Mouse (Mus musculus): Measurements from ENCODE around the gene Phkg2.
A peak's percentile ranks its signal among the peaks of the same experiment; 100 is the strongest.

Phkg2 gene

DNA sequence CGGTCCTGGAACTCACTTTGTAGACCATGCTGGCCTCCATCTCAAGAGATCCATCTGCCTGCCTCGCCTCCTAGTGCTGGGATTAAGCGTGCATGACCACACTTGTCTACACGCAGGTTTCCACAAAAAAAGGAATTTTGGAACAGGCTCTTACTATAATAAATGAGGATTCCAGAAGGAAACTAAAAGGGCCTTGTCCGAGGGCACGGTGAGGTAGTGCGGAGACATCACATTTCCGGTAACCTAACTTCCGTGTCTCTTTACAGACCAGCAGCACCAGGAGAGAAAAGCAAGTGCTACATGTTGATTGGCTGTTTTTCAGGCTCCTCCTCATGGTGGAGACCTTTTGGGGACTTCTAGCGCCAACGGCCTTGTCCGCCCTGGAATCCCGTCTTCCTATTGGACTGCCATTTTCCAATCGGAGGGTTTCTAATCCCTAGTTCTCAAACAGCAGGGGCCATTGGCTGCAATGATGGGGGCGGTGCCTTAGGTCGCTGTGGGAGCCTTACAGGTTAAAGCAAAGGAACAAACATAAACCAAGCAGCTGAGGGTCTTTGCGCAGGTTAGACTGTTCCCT, at the start of gene Phkg2:
TSS of gene Phkg2 (plus strand) at position 446 of the 577 bp plus-strand sequence.
- peak; percentile 96 for DNase-seq

DNA sequence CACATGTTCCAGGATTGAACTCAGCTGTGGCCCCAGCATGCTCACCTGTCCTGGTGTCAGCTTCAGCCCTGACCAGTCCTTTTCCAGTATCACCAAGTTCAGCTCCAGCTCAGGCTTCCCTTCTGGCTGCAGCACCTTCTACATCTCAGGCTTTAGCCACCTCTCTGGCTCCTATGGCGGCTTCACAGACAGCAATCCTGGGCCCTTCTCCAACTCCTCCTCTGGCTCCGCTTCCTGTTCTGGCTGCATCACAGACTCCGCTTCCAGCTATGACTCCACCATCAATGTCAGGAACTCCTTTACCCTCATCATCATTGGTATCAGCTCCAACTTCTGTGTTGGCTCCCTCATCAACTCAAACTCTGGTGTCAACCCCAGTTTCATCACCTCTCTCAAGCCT, 31.5 kb upstream of the Phkg2 start:
- DNase-seq: no peak

DNA sequence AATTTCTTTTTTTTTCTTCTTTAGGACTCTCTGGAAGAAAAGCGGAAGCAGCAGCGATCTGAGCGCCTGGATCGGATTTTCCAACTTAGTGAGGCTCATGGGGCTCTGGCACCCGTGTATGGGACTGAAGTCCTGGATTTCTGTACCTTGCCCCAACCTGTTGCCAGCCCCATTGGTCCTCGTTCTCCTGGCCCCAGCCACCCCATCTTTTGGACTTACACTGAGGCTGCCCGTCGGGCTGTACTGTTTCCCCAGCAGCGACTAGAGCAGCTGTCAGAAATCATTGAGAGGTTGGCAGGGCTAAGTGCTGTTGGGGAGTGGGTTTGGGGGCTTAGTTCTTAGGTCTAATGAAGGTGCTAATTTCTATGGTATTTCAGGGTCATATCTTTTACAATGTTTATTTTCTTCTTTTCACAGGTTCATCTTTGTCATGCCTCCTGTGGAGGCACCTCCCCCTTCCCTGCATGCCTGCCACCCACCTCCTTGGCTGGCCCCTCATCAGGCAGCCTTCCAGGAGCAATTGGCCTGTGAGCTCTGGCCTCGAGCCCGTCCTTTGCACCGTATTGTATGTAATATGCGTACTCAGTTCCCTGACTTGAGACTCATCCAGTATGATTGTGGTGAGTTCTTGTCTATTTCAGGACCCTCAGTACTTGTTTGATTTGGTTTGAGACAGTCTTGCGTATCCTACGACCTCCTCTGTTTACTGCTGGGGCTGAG, 23.9 kb upstream of the Phkg2 start:
- no peak for DNase-seq

DNA sequence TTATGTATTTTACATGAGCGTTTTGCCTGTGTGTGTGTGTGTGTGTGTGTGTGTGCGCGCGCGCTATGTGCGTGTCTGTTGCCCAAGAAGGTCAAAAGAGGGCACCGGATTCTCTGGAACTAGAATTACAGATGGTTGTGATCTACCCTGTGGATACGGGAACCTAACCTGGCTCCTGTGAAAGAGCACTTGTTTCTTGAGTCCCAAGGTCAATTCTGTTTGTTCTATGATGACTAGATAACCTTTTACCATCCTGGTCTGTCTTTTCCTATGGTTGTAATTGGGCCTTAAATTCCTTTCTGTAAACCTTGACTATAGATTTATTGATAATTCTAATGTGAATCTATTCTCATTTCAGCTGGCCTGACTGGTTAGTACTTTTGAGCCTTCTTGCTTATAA, 21.6 kb upstream of the Phkg2 start:
- no peak for DNase-seq

DNA sequence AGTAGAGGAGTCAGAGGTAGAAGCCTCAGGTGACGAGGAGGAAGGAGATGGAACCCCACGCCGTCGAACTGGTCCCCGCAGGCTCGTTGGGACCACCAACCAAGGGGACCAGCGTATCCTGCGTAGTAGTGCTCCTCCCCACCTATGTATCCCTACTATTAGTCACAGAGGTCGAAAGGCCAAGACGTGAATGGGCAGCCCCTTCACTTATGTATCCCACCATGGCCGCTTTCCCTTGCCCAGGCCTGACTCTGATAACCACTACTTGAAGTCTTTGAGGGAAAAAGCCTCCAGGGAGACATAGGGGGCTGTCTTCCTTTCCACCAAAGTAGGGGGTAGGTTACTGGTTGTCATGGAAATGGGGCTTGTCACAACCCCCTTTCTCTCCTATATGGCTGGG, 12.6 kb upstream of the Phkg2 start:
- DNase-seq: no peak

DNA sequence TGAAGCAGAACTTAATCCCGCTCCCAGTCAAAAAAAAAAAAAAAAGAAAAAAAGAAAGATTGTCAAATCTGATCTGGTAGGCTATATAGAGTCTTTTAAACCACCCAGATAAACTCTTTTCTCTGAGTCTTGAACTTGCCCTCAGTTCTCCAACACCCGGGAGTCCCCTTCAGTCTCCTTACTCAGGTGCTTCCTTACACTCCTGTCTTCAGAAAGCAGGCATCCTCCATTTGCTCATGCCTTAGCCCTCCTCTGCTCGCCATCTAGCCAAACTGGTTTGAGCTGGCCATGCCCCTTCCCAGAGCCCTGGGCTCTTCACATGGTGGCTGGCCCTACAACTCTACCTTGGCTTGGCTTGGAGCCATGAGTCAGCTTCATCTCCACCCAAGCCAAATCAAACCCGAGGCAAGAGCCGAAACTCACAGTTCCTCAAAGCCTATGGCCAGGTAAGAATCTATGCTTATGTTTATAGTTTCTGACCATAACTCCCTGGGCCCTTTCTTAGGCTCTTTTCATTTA, 11.7 kb upstream of the Phkg2 start, which contains the start of gene Tmem265:
TSS of gene Tmem265 (plus strand) at position 51 of the 519 bp plus-strand sequence.
- DNase-seq: peak; percentile 28

DNA sequence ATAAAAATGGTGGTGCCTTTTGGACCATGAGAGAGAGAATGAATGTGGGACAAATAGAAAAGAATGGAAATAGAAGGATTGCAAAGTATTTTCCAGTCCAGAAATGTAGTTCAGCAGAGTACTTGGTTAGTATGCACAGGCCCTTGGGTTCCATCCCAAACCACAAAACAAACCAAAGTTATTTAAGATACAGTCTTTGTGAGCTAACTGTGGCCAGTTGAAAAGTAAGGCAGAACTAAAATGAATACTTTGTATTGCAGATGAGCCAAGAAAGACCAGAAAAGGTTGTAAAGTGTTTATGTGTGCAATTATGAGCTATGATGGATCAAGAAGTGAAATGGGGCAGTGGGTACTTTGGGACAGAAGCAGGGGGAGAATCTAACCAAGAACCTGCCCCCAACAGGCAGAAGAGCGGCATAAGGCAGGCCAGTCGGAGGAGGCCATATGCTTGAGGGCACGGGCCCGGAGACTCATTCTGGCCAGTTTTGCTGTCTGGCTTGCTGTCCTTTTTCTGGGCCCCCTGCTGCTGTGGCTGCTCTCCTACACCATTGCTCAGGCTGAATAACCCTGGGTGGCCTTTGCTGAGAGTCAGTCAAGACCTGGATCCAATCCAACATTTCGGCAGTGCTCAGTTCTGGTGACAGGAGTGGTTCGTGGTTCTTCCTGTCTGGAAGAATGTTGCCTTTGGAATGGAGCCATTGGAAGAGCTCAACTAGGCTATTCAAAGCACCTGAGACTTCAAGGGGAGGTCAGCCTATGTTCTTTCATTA, 8.6 kb upstream of the Phkg2 start:
- DNase-seq: peak; percentile 70

DNA sequence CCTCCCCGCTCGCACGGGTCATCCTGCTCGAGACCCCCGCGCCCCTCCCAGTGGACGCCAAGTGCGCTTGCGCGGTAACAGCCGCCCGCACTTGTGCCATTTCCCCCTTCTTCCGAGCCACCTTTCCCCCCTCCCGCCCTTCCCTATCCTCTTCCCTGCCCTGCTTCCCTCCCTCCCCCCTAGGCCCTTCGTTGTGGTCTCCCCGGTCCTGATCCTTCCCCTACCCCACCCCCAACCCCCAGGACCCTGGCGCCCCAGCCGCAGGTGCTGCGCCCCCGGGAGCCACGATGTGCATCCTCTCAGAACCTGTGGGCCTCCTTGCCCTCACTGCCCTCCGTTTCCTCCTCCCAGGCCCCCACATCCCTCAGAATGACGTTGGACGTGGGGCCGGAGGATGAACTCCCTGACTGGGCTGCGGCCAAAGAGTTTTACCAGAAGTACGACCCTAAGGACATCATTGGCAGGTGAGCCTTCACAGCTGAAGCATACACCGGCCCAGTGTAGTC, 416 bp downstream of the Phkg2 start:
- DNase-seq: peak; percentile 24

DNA sequence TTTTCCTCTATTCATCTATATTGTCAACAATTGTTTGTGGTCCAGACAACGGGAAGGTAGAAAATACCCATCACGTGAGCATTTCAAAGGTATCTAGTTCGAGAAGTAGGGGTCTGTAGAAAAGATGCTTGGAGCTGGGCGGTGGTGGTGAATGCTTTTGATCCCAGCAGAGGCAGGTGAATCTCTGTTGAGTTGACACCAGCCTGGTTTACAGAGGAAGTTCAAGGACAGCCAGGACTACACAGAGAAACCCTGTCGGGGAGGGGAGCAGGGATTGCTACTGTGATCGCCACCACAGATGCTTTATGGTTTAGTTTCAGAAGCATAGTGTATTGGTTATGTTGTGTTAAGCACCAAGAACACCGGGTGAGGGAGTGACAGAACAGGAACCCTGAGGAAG, 975 bp downstream of the Phkg2 start:
- DNase-seq: no peak

DNA sequence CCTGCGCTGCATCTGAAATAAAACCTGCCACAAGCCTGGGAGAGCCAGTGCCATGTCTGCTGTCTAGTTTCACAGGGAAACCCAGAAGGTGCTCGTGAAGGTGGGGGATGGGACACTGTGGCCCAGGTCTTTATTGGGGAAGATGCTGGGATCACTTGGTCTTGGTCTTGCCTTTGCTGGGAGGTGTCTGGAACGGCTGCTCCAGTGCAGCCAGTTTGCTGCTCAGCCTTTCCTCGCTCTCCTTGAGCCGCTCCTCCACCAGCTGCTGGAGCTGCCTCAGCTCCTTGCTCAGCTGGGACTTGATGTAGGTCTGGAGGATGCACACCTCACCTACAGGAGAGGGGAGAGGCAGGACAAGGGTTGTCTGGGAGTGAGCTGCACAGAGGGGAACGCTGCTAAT, 10.1 kb downstream of the Phkg2 start:
- DNase-seq: no peak

DNA sequence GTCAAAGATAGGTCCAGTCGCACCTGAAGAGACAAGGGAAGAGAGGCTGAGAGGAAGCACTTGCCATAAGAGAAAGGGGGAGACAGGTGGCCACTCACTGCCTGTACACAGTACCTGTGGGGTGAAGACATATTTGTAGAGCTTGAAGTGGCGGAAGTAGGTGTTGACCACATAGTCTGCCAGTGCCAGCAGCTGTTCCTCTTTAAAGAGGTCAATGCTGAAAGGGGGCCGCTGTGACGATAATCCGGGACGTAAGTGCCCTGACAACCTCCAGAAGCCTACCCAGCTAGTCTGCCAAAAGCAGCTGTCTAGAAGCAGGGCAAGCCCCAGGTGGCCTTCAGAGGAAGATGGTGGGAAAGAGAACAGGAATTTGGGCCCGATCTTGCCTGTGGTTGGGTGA, 11.9 kb downstream of the Phkg2 start:
- DNase-seq: no peak

DNA sequence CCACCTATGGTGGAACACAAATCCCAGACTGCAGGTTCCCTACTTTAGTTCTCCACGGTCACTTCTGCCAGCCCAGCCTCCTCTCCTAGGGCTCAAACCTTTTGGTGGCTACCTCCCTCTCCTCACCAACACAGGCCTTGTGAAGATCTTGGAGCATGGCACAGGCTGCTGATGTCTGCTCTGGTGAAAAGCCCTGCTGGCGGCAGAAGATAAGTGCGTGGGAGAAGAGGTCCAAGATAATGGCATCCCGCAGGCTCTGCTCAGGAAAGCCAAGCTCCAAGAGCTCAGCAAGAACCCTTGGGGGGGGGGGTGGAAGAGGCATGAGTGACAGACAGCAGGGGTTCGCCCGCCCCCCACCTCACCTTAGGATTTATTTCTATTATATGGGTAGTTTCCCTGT, 13.0 kb downstream of the Phkg2 start:
- no peak for DNase-seq

DNA sequence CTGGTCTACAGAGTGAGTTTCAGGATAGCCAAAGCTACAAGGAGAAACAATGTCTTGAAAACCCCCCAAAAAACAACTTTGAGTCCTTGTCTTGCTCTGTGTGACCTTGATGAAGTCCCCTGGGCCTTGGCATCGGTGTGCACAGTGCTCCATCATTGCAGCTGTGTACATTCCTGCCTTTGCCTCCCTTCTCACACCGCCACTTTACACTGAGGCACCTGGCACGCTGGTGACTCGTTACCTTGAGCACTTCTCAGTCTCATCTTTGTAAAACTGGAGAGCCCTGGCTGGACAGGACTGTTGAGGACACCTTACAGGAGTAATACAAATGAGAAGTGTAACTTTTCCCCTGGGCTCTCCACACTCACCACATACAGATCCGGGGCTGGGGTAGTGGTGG, 14.1 kb downstream of the Phkg2 start:
- no peak for DNase-seq

DNA sequence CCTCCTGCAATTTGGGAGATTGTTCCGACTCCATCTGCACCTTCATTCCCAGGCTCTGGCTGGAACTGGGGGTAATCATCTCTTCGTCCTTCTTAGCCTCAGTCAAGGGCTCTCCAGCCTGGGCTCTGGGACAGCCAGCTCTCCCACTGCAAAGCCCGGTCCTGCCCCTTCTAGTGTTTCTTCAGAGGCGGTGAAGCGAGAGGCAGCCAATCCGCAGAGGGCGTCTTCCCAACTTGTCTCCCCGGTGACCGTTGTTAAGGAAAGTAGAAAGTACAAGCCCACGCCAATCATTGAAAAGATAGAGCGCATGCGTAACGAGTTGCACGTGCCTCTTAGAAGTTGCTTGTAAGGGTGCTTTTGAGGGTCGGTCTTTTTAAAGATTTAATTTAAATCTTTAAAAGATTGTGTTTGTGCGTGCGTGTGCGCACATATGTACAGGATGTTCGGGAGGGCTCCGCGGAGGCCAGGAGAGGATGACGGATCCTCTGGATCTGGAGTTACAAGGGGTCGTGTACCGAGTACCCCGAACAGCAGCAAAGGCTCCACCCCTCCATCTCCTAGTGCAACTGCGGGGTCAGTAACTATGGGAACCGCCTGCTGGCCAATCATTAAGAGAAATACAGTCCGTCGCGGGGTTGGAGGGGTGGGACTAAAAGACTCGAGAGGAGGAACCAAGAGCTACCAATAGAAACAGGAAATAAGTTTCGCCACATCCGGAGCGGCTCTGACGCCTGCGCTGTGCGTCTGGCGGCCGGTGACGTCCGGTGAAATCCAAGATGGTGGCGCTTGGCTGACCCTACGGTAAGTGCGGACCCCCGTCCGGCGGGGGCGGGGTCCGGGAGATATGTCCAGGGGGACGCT, 15.1 kb downstream of the Phkg2 start, which contains the start of the genes Ccdc189 and Rnf40:
TSS of gene Ccdc189 (minus strand) at position 585 of the 861 bp plus-strand sequence.
TSS of gene Rnf40 (plus strand) at position 757 of the 861 bp plus-strand sequence.
- DNase-seq: peak; percentile 97

DNA sequence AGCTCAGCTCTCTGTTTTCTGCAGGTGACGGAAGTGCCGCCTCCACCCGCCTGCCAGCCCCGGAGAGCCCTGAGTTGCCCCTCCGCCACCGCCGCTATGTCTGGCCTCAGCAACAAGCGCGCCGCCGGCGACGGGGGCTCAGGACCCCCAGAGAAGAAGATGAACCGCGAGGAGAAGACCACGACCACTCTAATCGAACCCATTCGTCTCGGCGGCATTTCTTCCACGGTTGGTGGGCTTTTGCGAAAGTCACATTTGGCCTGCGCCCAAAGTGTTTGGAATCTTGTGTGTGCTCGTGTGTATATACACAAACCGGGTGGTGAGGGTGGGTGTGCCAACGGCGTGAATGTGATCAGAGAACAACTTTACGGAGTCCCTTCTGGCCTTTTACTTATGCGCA, 15.8 kb downstream of the Phkg2 start:
- DNase-seq: no peak

DNA sequence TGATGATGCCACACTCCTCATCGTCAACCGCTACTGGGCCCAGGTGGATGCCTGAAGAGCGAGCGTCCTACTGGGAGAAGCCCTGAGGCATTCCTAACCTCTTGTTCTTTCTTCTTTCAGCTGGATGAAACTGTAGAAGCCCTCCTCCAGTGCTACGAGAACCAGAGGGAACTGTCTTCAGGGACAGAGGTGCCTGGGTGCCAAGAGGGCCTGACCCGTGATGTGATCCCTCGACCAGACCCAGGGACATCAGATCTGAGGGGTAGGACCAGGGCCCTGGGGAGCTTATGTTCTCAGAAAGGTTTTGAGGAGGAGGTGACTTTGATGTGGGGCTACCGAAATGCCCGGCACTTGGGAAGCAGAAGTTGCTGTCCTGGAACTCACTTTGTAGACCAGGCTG, 16.5 kb downstream of the Phkg2 start:
- no peak for DNase-seq

DNA sequence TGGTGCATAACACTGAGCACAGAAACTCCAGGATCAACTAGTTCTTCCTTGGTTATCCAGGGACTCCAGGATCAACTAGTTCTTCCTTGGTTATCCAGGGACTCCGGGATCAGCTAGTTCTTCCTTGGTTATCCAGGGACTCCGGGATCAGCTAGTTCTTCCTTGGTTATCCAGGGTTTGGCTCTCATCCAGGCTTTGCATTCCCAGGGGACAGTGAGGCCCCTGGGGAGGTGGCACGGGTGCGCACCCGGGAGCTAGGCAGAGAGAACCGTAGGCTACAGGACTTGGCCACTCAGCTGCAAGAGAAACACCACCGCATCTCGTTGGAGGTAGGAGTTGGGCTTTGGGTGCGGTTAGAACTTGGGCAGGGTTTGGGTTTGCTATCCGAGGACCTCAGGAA, 18.0 kb downstream of the Phkg2 start:
- no peak for DNase-seq

DNA sequence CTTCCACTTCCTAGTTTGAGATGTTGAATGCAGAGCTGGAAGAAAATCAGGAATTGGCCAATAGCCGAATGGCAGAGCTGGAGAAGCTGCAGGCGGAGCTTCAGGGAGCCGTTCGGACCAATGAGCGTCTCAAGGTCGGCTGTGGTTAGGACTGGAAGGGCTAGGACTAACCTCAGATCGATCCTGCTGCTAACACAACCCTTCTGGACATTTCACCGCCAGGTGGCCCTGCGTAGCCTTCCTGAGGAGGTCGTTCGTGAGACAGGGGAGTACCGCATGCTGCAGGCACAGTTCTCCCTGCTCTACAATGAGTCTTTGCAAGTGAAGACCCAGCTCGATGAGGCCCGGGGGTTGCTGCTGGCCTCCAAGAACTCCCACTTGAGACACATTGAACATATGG, 19.4 kb downstream of the Phkg2 start:
- no peak for DNase-seq

DNA sequence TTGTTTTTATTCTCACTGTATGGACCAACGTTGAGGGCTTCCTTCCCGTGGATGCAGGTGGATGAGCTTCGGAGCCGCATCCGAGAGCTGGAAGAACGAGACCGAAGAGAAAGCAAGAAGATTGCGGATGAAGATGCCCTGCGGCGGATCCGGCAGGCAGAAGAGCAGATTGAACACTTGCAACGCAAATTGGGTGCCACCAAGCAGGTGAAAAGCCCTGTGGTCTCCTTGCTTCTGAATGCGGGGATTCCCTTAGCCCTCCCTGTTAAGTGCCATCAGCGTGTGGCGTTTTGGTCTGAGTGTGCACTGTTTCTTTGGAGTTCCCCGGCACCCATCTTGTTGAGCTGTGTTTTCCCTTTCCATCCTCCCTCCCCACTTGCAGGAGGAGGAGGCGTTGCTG, 23.6 kb downstream of the Phkg2 start:
- no peak for DNase-seq

DNA sequence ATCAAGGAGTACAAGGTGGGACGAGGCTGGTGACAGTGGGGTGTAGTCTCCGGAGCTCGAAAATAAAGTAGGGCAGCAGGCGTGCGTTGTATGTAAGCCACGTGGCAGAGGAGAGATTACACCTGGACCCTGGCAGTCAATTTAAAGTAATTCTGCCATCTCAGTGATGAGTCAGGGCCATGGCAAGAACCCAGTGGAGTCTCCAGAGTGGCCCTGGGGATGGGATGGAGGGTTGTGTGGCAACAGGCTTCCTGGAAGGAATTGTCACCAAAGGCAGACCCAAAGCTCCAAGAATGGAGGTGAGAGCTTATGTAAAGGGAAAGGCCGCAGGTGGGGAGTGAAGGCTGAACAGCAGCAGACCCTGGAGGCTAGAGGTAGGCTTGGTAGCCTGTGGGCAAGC, 27.5 kb downstream of the Phkg2 start:
- DNase-seq: no peak

DNA sequence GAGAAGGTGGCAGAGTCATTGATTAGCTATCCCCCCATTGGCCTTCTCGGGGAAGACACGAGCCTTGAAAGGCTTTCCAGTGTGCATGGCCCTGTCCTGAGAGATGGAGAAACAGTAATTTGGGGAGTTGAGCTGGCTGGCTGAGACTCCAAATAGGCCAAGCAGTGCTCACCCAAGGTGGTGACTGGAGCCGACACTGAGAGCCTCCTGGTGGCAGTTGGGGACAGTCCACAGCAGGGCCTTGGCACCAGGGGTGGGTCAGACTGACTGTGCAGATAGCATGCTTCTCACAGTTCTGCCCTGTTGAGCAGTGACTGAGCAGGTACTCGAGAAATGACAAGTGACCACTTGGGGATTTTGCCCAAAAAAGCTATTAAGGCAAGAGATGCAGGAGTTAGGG, 28.6 kb downstream of the Phkg2 start:
- DNase-seq: no peak

DNA sequence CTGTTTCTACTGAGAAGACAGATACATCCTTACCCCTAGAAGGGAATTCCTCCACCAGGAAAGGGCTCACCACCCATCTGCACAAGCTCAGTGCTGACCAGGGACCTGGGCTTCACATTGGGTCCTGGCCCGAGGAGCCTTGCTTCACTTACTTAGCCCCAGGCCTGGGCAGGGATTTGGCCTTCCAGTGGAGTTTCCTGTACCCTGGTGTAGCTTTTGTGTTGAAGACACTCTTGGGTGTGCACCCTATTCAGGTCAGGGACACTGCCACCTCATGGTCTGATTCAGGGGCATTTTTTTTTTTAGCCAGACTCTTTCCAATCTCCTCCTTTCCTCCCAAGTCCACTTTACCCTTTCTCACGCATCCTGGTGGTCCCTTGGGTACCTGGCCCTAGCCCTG, 29.8 kb downstream of the Phkg2 start:
- DNase-seq: no peak
